Mouse (Mus musculus) forebrain, embryonic 15.5 days (tissue): ENCODE results near the gene Bckdk. TPM values are rescaled to one million over a fixed set of nuclear protein-coding genes. Genes with fewer than 3 reads are reported as not detected.

Source experiments
- ATAC-seq: fragments of 200-750 bp; cut with Nextera tagmentation; replicated peaks from 2 replicates; pipeline ENCODE4 v1.8.0; 2017; ENCODE audit warnings: mild to moderate bottlenecking, moderate TSS enrichment, moderate library complexity
- H3K27ac ChIP-seq: fragments of 300-500 bp; sonication (generic); replicated peaks from 2 replicates; pipeline ENCODE4 v1.5.1; 2015; ENCODE audit warnings: mild to moderate bottlenecking, inconsistent platforms
- H3K27me3 ChIP-seq: fragments of 300-500 bp; sonication (generic); 2 replicates; pipeline ENCODE4 v1.6.1; 2015; ENCODE audit warnings: inconsistent platforms
- H3K36me3 ChIP-seq: fragments of 300-500 bp; sonication (generic); 2 replicates; pipeline ENCODE4 v1.6.1; 2015; ENCODE audit warnings: mild to moderate bottlenecking, inconsistent platforms
- H3K4me1 ChIP-seq: fragments of 300-500 bp; sonication (generic); 2 replicates; pipeline ENCODE4 v1.6.1; 2015; ENCODE audit warnings: inconsistent platforms
- H3K4me2 ChIP-seq: fragments of 300-500 bp; sonication (generic); replicated peaks from 2 replicates; pipeline ENCODE4 v1.6.1; 2015; ENCODE audit warnings: mild to moderate bottlenecking, inconsistent platforms
- H3K4me3 ChIP-seq: fragments of 300-500 bp; sonication (generic); 2 replicates; pipeline ENCODE4 v1.5.1; 2015; ENCODE audit warnings: mild to moderate bottlenecking, inconsistent platforms
- H3K9ac ChIP-seq: fragments of 300-500 bp; sonication (generic); replicated peaks from 2 replicates; pipeline ENCODE4 v1.6.1; 2015; ENCODE audit warnings: mild to moderate bottlenecking, inconsistent platforms
- H3K9me3 ChIP-seq: fragments of 300-500 bp; sonication (generic); 2 replicates; pipeline ENCODE4 v1.6.1; 2016; ENCODE audit warnings: inconsistent platforms
- WGBS: fragments of 180-500 bp; shearing (Covaris S2); methylation state at CpG from one replicate; pipeline ENCODE4 v1.1.7; 2015; ENCODE audit warnings: mixed read lengths; 5-methylcytosine and 5-hydroxymethylcytosine counted together
- polyA plus RNA-seq: library from polyadenylated mRNA; unstranded; fragments of >200 nt; fragmentation: Nextera tagmentation; extraction: Ambion mirVana; gene quantifications from 2 replicates; pipeline ENCODE4 v1.2.1, GENCODE M21; 2015

The Bckdk gene
- polyA plus RNA-seq, 1 experiment from 2014 or later, result 84.3 TPM

DNA sequence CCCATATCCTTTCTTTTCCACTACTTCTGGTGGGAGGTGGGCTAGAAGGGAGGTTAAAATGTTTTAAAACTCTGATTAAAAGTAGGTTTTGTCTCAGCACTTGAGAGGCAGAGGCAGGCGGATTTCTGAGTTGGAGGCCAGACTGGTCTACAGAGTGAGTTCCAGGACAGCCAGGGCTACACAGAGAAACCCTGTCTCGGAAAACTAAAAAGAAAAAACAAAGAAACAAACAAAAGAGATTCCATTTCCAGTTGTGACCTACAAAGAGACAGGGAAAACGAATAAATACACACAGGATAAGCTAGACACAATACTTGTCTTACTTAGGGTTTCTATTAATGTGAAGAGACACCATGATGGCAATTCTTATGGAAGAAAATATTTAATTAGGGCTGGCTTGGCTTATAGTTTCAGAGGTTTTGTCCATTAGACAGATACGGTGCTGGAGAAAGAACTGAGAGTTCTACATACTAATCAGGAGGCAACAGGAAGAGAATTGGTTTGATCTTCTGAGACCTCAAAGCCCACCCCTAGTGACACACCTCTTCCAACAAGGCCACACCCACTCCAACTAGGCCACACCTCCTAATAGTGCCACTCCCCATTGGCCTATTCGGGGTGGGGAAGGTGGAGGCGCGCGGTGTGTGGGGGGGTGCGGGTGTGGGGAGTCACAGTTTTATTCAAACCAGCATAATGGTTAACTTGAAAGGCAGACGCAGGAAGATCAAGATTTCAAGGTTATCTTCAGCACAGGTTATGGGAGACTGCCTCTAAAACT lies 5.5 kb upstream of the Bckdk start:
- no peak overlapping the region for H3K9ac ChIP-seq
- no peaks in the 10 kb centered on the region for H3K27me3 ChIP-seq
- H3K4me2 ChIP-seq, result no peak overlapping the region
- H3K4me1 ChIP-seq, result peaks cover 9% of the 10 kb centered on the region
- no peaks in the 10 kb centered on the region for H3K9me3 ChIP-seq
- no peak overlapping the region for H3K27ac ChIP-seq
- 0 out of 2 replicates have a peak, but pooled peaks cover 2% of the 10 kb centered on the region for H3K36me3 ChIP-seq
- H3K4me3 ChIP-seq, result no peak overlapping the region
- 40% methylated on average over 10 of the region's 10 CpGs for WGBS
- no peak for ATAC-seq

DNA sequence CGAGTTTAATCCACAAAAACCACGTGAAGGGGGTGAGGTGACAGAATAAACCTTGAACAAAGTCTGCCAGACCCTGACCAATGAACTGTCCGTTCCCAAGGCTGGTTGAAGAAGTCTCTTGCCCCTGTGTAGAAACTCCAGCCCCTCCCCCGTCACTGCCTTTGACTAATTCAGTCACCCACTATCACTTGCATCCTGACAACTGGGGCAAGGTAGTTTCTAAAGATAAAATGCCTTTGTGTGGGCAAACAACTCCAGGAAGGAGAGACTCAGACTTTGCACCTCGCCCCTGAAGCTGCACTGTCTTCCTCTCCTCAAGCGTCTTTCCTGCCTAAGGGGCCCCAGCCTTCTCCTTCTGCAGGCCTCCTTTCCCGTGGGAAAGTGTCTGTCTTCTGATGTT lies 3.9 kb upstream of the Bckdk start:
- Histone ChIP-seq H3K27me3 (no peaks in the 10 kb centered on the region), H3K9ac (no peak overlapping the region), H3K4me2 (no peak overlapping the region), H3K9me3 (no peaks in the 10 kb centered on the region), H3K4me3 (no peak overlapping the region), H3K36me3 (no peaks in the 10 kb centered on the region), H3K27ac (no peak overlapping the region), H3K4me1 (peaks cover 10% of the 10 kb centered on the region)
- ATAC-seq, result no peak
- WGBS, result 51% methylated on average over 7 of the region's 7 CpGs

DNA sequence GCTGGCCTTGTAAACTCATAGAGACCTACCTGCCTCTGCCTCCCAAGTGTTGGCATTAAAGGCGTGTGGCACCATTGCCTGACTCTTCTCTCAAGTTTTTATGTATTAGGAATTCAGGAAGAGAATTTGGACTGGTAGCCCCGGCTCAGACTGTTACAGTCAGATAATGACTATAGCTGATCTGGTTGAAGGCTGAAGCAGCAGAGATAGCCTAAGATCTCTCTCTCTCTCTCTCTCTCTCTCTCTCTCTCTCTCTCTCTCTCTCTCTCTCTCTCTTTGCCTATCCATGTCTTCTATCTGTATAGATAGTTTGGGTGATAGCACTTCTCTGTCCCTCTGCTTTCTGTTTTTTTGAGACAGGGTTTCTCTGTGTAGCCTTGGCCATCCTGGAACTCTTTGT lies 2.1 kb upstream of the Bckdk start:
- no peak overlapping the region for H3K4me2 ChIP-seq
- H3K36me3 ChIP-seq, result peaks cover 7% of the 10 kb centered on the region; the same call in 1 of the 2 replicates
- no peaks in the 10 kb centered on the region for H3K9me3 ChIP-seq
- no peak overlapping the region for H3K9ac ChIP-seq
- no peak overlapping the region for H3K4me3 ChIP-seq
- H3K27me3 ChIP-seq, result no peaks in the 10 kb centered on the region
- peaks cover 13% of the 10 kb centered on the region for H3K4me1 ChIP-seq
- 82% methylated on average over 2 of the region's 2 CpGs for WGBS
- ATAC-seq, result no peak
- H3K27ac ChIP-seq, result no peak overlapping the region

DNA sequence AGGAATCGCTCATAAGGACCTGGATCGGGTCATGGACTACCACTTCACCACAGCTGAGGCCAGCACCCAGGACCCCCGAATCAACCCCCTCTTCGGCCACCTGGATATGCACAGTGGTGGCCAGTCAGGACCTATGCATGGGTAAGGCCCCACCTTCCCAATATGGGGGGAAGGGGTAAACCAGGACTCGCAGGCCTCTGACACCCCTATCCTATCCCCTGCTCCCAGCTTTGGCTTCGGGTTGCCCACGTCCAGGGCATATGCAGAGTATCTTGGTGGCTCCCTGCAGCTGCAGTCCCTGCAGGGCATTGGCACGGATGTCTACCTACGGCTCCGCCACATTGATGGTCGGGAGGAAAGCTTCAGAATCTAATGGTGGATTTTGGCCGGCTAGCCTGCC lies 4.1 kb downstream of the Bckdk start:
- H3K9me3 ChIP-seq, result no peaks in the 10 kb centered on the region
- H3K27ac ChIP-seq, result no peak overlapping the region
- no peak overlapping the region for H3K9ac ChIP-seq
- peaks cover 34% of the 10 kb centered on the region for H3K36me3 ChIP-seq
- no peak for ATAC-seq
- H3K4me3 ChIP-seq, result no peak overlapping the region
- H3K4me2 ChIP-seq, result no peak overlapping the region
- H3K4me1 ChIP-seq, result peaks cover 22% of the 10 kb centered on the region
- no peaks in the 10 kb centered on the region for H3K27me3 ChIP-seq
- WGBS, result 97% methylated on average over 12 of the region's 12 CpGs

DNA sequence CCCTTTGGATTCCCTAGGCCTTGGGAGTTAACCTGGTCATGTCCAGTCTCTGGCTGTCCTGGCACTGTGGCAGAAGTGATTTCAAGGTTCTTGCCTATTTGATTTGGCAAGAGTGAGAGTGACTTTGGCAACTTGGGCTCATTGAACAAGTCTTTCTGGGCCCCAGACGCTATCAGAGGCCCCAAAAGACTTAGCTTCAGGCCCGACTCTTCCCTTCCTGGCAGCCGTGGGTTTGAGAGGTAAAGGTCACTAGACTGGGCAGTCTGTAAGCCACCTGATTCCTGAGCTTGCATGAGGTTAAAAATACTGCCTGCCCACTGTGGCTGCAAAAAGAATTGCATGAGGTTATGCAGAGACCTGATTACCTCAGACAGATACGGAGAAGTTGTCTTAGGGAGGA lies 4.8 kb downstream of the Bckdk start:
- Histone ChIP-seq H3K27ac (no peak overlapping the region), H3K27me3 (no peaks in the 10 kb centered on the region), H3K4me1 (peaks cover 28% of the 10 kb centered on the region), H3K4me3 (no peak overlapping the region), H3K9ac (no peak overlapping the region), H3K9me3 (no peaks in the 10 kb centered on the region), H3K36me3 (peaks cover 34% of the 10 kb centered on the region), H3K4me2 (no peak overlapping the region)
- no peak for ATAC-seq
- WGBS, result 93% methylated on average over 4 of the region's 4 CpGs

DNA sequence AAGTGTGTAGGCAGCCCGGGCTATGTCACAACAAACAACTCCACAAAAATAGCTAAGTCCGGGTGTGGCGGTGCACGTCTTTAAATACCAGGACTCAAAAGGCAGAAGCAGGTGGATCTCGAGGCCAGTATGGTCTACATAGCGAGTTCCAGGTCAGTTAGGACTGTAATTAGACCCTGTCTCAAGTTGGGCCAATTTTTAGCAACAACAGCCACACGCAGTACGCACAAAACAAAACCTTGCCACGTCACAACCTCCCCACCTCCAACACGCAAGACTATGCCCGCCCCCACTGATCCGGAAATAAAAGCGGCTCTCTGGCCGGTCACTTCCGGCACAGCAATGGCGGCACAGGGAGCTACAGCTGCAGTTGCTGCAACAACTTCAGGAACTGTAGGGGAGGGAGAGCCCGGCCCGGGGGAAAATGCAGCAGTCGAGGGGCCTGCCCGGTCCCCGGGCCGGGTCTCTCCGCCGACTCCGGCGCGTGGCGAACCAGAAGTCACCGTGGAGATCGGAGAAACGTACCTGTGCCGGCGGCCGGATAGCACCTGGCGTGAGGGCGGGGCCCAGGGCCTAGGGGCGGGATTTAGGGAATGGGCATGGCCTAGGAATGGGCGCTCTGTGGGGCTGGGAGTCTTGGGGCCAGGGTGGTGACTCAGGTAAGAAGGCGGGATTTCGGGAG lies 8.4 kb downstream of the Bckdk start, which contains the start of gene Kat8:
Kat8 (plus strand) TSS at position 327 of the 682 bp plus-strand sequence.
- peak within 1 kb of the TSS; percentile 89 for H3K4me3 ChIP-seq
- under 1% methylated on average over 40 of the region's 40 CpGs for WGBS
- H3K4me1 ChIP-seq, result peaks cover 15% of the 10 kb centered on the region
- H3K9ac ChIP-seq, result peak within 1 kb of the TSS; percentile 81
- H3K27ac ChIP-seq, result peak within 1 kb of the TSS; percentile 84
- no peaks in the 10 kb centered on the region for H3K27me3 ChIP-seq
- ATAC-seq, result peak; percentile 97
- peaks cover 41% of the 10 kb centered on the region for H3K36me3 ChIP-seq
- H3K4me2 ChIP-seq, result peak within 1 kb of the TSS; percentile 79
- H3K9me3 ChIP-seq, result no peaks in the 10 kb centered on the region

DNA sequence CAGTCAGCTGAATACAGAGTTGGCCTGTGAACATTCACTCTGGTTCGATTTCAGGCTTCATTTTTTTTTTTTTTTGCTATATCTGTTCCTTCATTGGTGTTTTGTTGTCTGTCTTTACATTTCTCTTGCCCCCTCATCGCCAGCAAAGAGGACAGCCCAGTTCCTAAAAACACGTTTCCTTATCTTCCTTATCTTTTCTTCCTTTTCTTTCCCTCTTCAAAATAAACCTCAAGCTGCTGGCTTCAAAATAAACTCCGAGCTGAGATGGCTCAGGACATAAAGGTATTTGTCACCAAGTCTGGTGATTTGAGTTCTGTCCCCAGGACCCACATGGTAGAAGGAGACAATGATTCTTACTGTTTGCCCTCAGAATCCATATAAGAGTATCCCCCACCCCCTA lies 9.1 kb downstream of the Bckdk start:
- Histone ChIP-seq H3K4me1 (peaks cover 15% of the 10 kb centered on the region), H3K36me3 (peaks cover 39% of the 10 kb centered on the region), H3K9ac (peak overlapping the region; percentile 81), H3K4me2 (peak overlapping the region; percentile 79), H3K27ac (no peak overlapping the region), H3K4me3 (peak overlapping the region; percentile 89), H3K27me3 (no peaks in the 10 kb centered on the region), H3K9me3 (no peaks in the 10 kb centered on the region)
- no peak for ATAC-seq
- 35% methylated on average over 4 of the region's 4 CpGs for WGBS

DNA sequence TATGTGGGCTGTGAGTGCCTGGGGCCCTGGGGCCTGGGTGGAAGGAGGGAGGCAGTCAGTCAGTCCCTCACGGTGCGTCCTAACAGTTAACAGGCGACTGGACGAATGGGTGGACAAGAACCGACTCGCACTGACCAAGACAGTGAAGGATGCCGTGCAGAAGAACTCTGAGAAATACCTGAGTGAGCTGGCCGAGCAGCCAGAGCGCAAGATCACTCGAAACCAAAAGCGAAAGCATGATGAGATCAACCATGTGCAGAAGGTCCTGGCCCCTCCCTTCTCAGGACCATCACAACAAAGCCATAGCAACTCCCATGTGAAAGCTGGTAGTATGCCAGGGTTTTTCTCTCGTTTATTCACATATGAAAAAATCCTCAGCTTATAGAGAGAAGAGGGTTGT lies 11.4 kb downstream of the Bckdk start:
- WGBS, result 92% methylated on average over 12 of the region's 12 CpGs
- no peak for ATAC-seq

DNA sequence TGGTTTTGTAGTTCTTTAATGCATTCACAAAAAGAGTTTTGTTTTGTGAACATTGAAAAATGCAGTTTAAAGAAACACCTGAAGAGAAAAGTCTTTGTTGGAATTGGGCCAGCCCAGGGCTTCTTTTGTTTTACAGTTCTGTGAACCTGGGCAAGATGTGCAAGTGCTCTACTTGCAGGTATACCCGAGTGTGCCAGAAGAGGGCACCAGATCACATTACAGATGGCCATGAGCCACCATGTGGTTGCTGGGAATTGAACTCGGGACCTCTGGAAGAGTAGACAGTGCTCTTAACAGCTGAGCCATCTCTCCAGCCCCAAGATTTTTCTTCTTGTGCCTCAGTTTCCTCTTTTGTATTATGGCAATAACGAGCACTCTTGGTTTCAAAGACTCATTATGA lies 14.3 kb downstream of the Bckdk start:
- no peaks in the 10 kb centered on the region for H3K9me3 ChIP-seq
- no peaks in the 10 kb centered on the region for H3K27me3 ChIP-seq
- no peak for ATAC-seq
- no peak overlapping the region for H3K4me3 ChIP-seq
- H3K27ac ChIP-seq, result no peak overlapping the region
- H3K9ac ChIP-seq, result no peak overlapping the region
- H3K36me3 ChIP-seq, result peaks cover 52% of the 10 kb centered on the region
- WGBS, result 59% methylated on average over 3 of the region's 3 CpGs
- H3K4me2 ChIP-seq, result no peak overlapping the region
- peaks cover 3% of the 10 kb centered on the region for H3K4me1 ChIP-seq

More for the DNA sequence above, 11.4 kb downstream of the Bckdk start:
- Histone ChIP-seq H3K36me3 (peaks cover 31% of the 10 kb centered on the region), H3K9me3 (no peaks in the 10 kb centered on the region), H3K9ac (no peak overlapping the region), H3K4me3 (no peak overlapping the region), H3K4me1 (peaks cover 15% of the 10 kb centered on the region), H3K4me2 (no peak overlapping the region), H3K27me3 (no peaks in the 10 kb centered on the region), H3K27ac (no peak overlapping the region)

DNA sequence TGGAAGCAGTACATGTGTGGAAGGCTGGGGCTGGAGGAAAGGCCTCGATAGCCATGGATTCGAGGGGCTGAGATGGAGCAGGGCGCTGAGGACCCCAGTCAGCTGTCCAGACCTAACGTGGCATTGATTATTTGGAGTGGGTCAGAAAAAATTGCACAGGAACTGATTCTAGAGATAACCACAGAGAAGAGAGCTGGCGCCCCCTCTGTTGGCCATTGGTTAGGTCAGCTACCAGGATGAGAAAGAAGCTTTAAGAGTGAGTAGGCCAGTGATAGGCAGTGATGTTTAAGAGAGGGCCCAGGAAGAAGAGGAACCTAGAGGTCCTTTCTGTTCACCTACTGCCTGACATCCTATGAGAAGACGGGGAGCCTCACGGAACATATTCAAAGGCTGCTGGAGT lies 15.4 kb downstream of the Bckdk start:
- Histone ChIP-seq H3K4me3 (no peak overlapping the region), H3K36me3 (peaks cover 57% of the 10 kb centered on the region), H3K9me3 (no peaks in the 10 kb centered on the region), H3K4me1 (no peaks in the 10 kb centered on the region), H3K27ac (no peak overlapping the region), H3K4me2 (no peak overlapping the region), H3K27me3 (no peaks in the 10 kb centered on the region), H3K9ac (no peak overlapping the region)
- WGBS, result 78% methylated on average over 7 of the region's 7 CpGs
- no peak for ATAC-seq

DNA sequence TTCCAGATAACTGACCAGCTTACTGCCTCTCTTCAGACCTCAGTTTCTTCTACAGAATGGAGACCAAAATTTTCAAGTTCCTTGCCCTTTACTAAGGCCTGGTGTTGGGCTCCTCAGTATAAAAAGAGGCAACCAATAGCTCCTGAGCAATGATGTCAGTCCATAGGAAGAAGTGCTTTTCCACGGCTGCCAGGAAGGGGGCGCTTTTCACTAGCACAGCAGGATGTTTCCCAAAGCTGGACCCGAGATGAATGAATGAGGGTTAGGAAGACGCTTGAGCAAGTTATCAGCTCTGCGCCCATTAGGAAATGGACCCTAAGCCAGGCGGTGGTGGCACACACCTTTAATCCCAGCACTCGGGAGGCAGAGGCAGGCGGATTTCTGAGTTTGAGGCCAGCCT lies 17.6 kb downstream of the Bckdk start:
- 58% methylated on average over 8 of the region's 8 CpGs for WGBS
- H3K9me3 ChIP-seq, result no peaks in the 10 kb centered on the region
- no peak for ATAC-seq
- H3K4me3 ChIP-seq, result no peak overlapping the region
- H3K36me3 ChIP-seq, result peaks cover 61% of the 10 kb centered on the region
- no peak overlapping the region for H3K9ac ChIP-seq
- no peaks in the 10 kb centered on the region for H3K27me3 ChIP-seq
- no peak overlapping the region for H3K4me2 ChIP-seq
- H3K27ac ChIP-seq, result no peak overlapping the region
- H3K4me1 ChIP-seq, result no peaks in the 10 kb centered on the region

DNA sequence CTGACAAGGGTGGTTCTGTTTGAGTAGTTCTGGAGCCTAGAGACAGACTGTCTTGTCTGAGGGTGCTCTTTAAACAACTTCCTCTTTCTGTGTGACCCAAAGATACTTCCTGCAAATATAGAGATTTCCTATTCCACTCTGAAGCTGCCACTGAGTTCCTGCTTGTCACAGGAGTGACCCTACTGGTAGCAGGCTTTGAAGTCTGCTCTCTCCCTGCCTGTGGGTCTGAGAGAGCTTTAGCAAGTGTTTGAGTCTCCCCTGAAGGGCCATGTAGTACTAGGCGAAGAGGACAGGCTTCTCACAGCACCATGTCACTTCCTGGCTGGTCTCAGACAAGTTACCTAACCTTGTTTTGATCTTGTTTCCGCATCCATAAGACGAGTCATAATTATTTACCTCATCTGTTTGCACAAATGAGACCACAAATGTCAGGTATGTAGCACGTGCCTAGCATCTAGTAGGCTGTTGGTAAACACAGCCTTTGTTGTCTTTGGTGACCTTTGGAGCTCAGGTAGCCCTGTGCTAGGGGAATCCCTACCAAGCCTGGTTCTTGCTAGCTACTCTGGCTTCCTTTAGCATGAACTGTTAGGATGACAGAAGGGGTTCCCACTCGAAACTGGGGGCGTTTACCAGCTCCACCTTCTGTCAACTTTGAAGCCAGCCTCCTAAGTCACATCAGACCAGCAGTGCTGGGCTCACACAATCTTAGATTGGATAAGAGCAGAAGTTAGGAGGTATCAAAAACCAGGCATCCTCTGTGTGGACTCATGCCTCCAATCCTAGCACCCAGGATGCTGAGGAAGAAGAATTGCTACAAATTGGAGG lies 18.8 kb downstream of the Bckdk start:
- H3K4me1 ChIP-seq, result no peaks in the 10 kb centered on the region
- no peak overlapping the region for H3K4me3 ChIP-seq
- H3K4me2 ChIP-seq, result no peak overlapping the region
- no peak for ATAC-seq
- peaks cover 55% of the 10 kb centered on the region for H3K36me3 ChIP-seq
- H3K27ac ChIP-seq, result no peak overlapping the region
- 86% methylated on average over 6 of the region's 6 CpGs for WGBS
- no peaks in the 10 kb centered on the region for H3K27me3 ChIP-seq
- H3K9ac ChIP-seq, result no peak overlapping the region
- H3K9me3 ChIP-seq, result no peaks in the 10 kb centered on the region
